Mouse (Mus musculus) stomach, embryonic 15.5 days (tissue): ENCODE measurements around the gene Rhno1. TPM values are rescaled to one million over a fixed set of nuclear protein-coding genes. Genes with fewer than 3 reads are reported as not detected.

Source experiments
- ATAC-seq: fragments of 200-750 bp; cut with Nextera tagmentation; 2 replicates; pipeline ENCODE4 v1.8.0; 2017; ENCODE audit warnings: low read depth, moderate number of reproducible peaks, moderate TSS enrichment; ENCODE audit not compliant: insufficient read depth, low FRiP score
- H3K27ac ChIP-seq: fragments of 300-500 bp; sonication (generic); 2 replicates; pipeline ENCODE4 v1.5.1; 2015; ENCODE audit warnings: mild to moderate bottlenecking, inconsistent platforms
- H3K27me3 ChIP-seq: fragments of 300-500 bp; sonication (generic); replicated peaks from 2 replicates; pipeline ENCODE4 v1.6.1; 2015; ENCODE audit warnings: inconsistent platforms
- H3K36me3 ChIP-seq: fragments of 300-500 bp; sonication (generic); 2 replicates; pipeline ENCODE4 v1.6.1; 2015; ENCODE audit warnings: inconsistent platforms
- H3K4me1 ChIP-seq: fragments of 300-500 bp; sonication (generic); 2 replicates; pipeline ENCODE4 v1.6.1; 2015; ENCODE audit warnings: inconsistent platforms
- H3K4me2 ChIP-seq: fragments of 300-500 bp; sonication (generic); 2 replicates; pipeline ENCODE4 v1.6.1; 2015; ENCODE audit warnings: mild to moderate bottlenecking, inconsistent platforms
- H3K4me3 ChIP-seq: fragments of 300-500 bp; sonication (generic); replicated peaks from 2 replicates; pipeline ENCODE4 v1.5.1; 2015; ENCODE audit warnings: inconsistent platforms
- H3K9ac ChIP-seq: fragments of 300-500 bp; sonication (generic); 2 replicates; pipeline ENCODE4 v1.6.1; 2015; ENCODE audit warnings: inconsistent platforms
- H3K9me3 ChIP-seq: fragments of 300-500 bp; sonication (generic); 2 replicates; pipeline ENCODE4 v1.6.1; 2016; ENCODE audit warnings: inconsistent platforms
- WGBS: fragments of 180-500 bp; shearing (Covaris S2); methylation state at CpG from one replicate; pipeline ENCODE4 v1.1.7; 2015; 5-methylcytosine and 5-hydroxymethylcytosine counted together
- polyA plus RNA-seq: library from polyadenylated mRNA; unstranded; fragments of >200 nt; fragmentation: Nextera tagmentation; extraction: Ambion mirVana; gene quantifications from 2 replicates; pipeline ENCODE4 v1.2.1, GENCODE M21; 2015

The Rhno1 gene
- polyA plus RNA-seq, 1 experiment from 2014 or later = 96.8 TPM

DNA sequence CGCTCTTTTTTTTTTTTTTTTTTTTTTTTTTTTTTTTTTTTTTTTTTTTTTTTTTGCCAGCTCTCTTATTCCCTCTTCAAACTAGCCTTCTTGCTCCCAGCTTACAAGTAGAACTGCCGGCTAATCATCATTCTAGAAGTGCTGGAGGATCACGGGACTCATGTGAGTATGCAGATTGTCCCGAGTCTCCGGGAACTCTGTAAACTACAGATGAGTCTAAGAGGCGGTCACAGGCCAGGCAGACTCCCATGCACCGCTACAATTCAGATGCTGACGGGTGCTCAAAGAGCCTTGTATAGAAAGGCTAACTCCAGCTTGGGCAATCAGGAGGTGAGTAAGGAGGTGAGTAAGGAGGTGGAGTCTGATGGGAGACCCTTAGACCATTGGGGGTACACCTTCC lies 47.1 kb downstream of the Rhno1 start:
- Histone ChIP-seq H3K36me3 (no peaks in the 10 kb centered on the region), H3K4me3 (no peak overlapping the region), H3K9ac (no peak overlapping the region), H3K4me1 (no peaks in the 10 kb centered on the region), H3K9me3 (no peaks in the 10 kb centered on the region), H3K27me3 (no peaks in the 10 kb centered on the region), H3K27ac (no peak overlapping the region), H3K4me2 (no peak overlapping the region)
- 75% methylated on average over 8 of the region's 8 CpGs for WGBS
- no peak for ATAC-seq

DNA sequence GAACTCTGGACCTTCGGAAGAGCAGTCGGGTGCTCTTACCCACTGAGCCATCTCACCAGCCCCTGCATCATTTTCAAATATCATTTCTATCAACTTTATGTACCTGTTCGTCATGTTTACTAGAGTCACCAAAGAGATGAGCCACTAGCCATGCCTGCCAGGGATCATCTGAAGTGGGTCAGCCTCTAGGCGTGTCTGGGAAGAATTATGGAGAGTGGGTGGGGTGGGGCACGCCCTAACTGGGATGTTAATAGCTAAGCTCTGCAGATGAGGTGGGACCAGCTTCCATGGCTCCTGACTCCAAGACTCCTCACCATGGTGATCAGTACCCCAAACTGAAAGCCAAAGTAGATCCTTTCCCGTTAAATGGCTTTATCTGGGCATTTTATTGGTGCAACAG lies 47.9 kb downstream of the Rhno1 start:
- Histone ChIP-seq H3K9ac (no peak overlapping the region), H3K4me2 (no peak overlapping the region), H3K36me3 (no peaks in the 10 kb centered on the region), H3K27ac (no peak overlapping the region), H3K4me3 (no peak overlapping the region), H3K9me3 (no peaks in the 10 kb centered on the region), H3K27me3 (no peaks in the 10 kb centered on the region), H3K4me1 (no peaks in the 10 kb centered on the region)
- ATAC-seq = no peak
- WGBS = 83% methylated on average over 6 of the region's 6 CpGs

GRCm38 (mm10) chr6:128308311-128308710 lies 54.4 kb downstream of the Rhno1 start:
- H3K4me3 ChIP-seq = no peak overlapping the region
- no peaks in the 10 kb centered on the region for H3K4me1 ChIP-seq

More at GRCm38 (mm10) chr6:128308311-128308710, 54.4 kb downstream of the Rhno1 start:
- Histone ChIP-seq H3K9me3 (no peaks in the 10 kb centered on the region), H3K27me3 (no peaks in the 10 kb centered on the region), H3K9ac (no peak overlapping the region), H3K27ac (no peak overlapping the region), H3K36me3 (no peaks in the 10 kb centered on the region), H3K4me2 (no peak overlapping the region)
- 29% methylated on average over 4 of the region's 4 CpGs for WGBS
- no peak; the same call in 1 of the 2 replicates for ATAC-seq

Other genes starting within 250 kb of the Rhno1 start
- 123 and 131 TPM in 2 replicates for gene Tspan9, start 219.3 kb downstream of the Rhno1 start, polyA plus RNA-seq
- gene Tead4, start 62.1 kb downstream of the Rhno1 start, polyA plus RNA-seq = 1.6 and 2.8 TPM in 2 replicates
- 14.6 and 15.8 TPM in 2 replicates for gene Tulp3, start 7.1 kb downstream of the Rhno1 start, polyA plus RNA-seq
- 23.2 and 27.3 TPM in 2 replicates for gene Foxm1, start 56 bp upstream of the Rhno1 start, polyA plus RNA-seq
- gene Tex52, start 12.5 kb upstream of the Rhno1 start, polyA plus RNA-seq = 0.28 and 0.31 TPM in 2 replicates
- gene Gm44596, start 12.6 kb upstream of the Rhno1 start, polyA plus RNA-seq = not detected in 2 replicates
- 4.7 and 5.3 TPM in 2 replicates for gene Nrip2, start 36.4 kb upstream of the Rhno1 start, polyA plus RNA-seq
- gene Itfg2, start 62.0 kb upstream of the Rhno1 start, polyA plus RNA-seq = 28.5 and 29.0 TPM in 2 replicates
- gene Fkbp4, start 75.8 kb upstream of the Rhno1 start, polyA plus RNA-seq = 407 and 470 TPM in 2 replicates
- gene Pzp, start 163.8 kb upstream of the Rhno1 start, polyA plus RNA-seq = 3.4 and 10.6 TPM in 2 replicates
- 3.3 and 6.4 TPM in 2 replicates for gene A2ml1, start 218.7 kb upstream of the Rhno1 start, polyA plus RNA-seq